9 mouse cellular contexts compared by ENCODE assay signal in the genomic region with DNA sequence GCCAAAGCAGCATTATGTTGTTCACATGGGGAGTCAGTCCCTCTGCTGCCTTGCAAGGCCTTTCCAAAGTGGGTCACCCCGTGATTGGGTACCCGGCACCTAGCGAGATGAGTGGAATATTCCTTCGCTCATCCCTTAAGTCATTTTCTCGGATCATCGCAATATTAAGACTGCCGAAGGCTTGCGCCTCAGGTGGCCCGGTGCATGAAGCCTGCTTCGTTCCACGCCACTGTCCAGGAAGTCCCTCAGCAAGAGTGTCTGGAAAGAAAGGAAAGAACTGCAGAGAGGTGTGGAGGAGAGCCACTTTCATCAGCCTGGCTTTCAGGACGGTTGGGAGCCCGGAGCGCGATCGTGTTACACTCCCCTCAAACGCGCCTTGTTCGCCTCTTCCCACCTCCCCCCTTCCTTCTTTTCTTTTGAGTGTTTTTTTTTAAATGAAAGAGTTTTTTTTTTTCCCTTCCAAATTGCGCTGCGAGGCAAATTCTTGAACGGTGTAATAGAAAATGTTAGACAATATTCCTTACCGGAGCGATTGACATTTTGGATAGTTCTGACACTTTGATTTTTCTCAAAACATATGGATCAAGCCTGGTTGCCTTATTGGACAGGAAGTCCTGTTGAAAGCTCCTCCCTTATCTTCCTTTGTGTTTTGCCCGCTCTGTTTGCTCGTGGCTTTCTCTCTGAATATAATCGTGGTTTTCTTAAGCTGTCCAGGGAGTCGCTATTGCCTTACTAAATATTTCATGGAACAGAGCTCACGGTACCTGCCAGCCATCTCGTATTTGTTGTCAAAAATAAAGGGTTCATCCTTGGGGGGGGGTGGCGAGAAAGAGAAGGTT.
DNase-seq lines count a peak whose midpoint lies in the region; ATAC-seq and TF ChIP-seq lines count a peak whose summit lies in the region.
"Had no signal": no experiment of that assay in that cellular context is flagged by ENCODE, and none has a peak within 500 bp of the region (broad histone marks: within the 10 kb centered on the region; RNA-seq: fewer than 3 reads in every experiment).

No protein-coding gene starts in this region.

- intact Hi-C loops in heart, postnatal 10 days (cut with DNase I) = loop anchor here (5.0 kb wide), 1 partner anchor 161 kb away; no protein-coding TSS in a partner anchor
- intact Hi-C loops in gastrocnemius, postnatal 14 days (cut with DNase I; ENCODE audit: low total_unique reads) = no loop called here

- no peak overlapping the region for H3K27ac ChIP-seq in kidney, embryonic 16.5 days (ENCODE audit: low read length)
- H3K27ac ChIP-seq in liver, postnatal 0 days (ENCODE audit: low read depth) = no peak overlapping the region

- ATAC-seq in kidney, embryonic 16.5 days (ENCODE audit: low FRiP score, low TSS enrichment) = peak; percentile 53; the same call in 1 of the 2 replicates
- ATAC-seq in liver, postnatal 0 days = no peak

- H3K27me3 ChIP-seq in kidney, embryonic 16.5 days (ENCODE audit: insufficient read depth, low read length) = peaks cover 24% of the 10 kb centered on the region
- H3K27me3 ChIP-seq in liver, postnatal 0 days (ENCODE audit: insufficient read depth, low read length) = 0 out of 2 replicates have a peak, but pooled peaks cover 5% of the 10 kb centered on the region

- 0 out of 2 replicates have a peak, but pooled peaks cover 1% of the 10 kb centered on the region for H3K9me3 ChIP-seq in kidney, embryonic 16.5 days (ENCODE audit: low read length)
- H3K9me3 ChIP-seq in liver, postnatal 0 days (ENCODE audit: low read length) = no peaks in the 10 kb centered on the region

- H3K4me2 ChIP-seq in kidney, embryonic 16.5 days (replicated peaks; ENCODE audit: low read depth, low read length) = peak overlapping the region; percentile 44
- H3K4me2 ChIP-seq in liver, postnatal 0 days (ENCODE audit: low read depth, low read length) = peak overlapping the region; percentile 65

- TF ChIP-seq EP300 in liver, postnatal 0 days (IDR thresholded peaks at IDR 0.05; ENCODE audit: low read depth) = no peak

- WGBS in kidney, embryonic 16.5 days = 6% methylated on average over 31 of the region's 31 CpGs
- 7% methylated on average over 31 of the region's 31 CpGs for WGBS in liver, postnatal 0 days (ENCODE audit: insufficient replicate concordance)

- H3K36me3 ChIP-seq in kidney, embryonic 16.5 days (ENCODE audit: insufficient read depth, low read length) = no peaks in the 10 kb centered on the region
- no peaks in the 10 kb centered on the region for H3K36me3 ChIP-seq in liver, postnatal 0 days (replicated peaks; ENCODE audit: insufficient read depth, low read length)
- H3K36me3 ChIP-seq: G1E had no signal

- H3K4me3 ChIP-seq in kidney, embryonic 16.5 days (ENCODE audit: low read length) = peak overlapping the region; percentile 34
- peak overlapping the region; percentile 26 for H3K4me3 ChIP-seq in liver, postnatal 0 days (ENCODE audit: low read depth, low read length)

- peak overlapping the region; percentile 36; the same call in 1 of the 2 replicates for H3K9ac ChIP-seq in kidney, embryonic 16.5 days (replicated peaks; ENCODE audit: low read length)
- H3K9ac ChIP-seq in liver, postnatal 0 days (replicated peaks) = no peak overlapping the region

- H3K4me1 ChIP-seq in kidney, embryonic 16.5 days (ENCODE audit: insufficient read depth, low read length) = peaks cover 19% of the 10 kb centered on the region
- peaks cover 5% of the 10 kb centered on the region; the same call in 1 of the 2 replicates for H3K4me1 ChIP-seq in liver, postnatal 0 days (ENCODE audit: insufficient read depth)

- no peak for TF ChIP-seq CTCF in liver, postnatal 0 days (IDR thresholded peaks at IDR 0.05; ENCODE audit: low read depth)

- no peak for DNase-seq in kidney, adult 11 months
- peak; percentile 8 to 33 for DNase-seq in cerebellum, postnatal 36 days
- peak; percentile 19 to 23 for DNase-seq in heart, postnatal 10 days
- DNase-seq in liver, postnatal 0 days = no peak
- no peak for DNase-seq in testis, postnatal 10 days (ENCODE audit: low spot score)
- DNase-seq in gastrocnemius, postnatal 14 days = no peak
- DNase-seq in thymus, postnatal 10 days (ENCODE audit: low spot score in 2 of 2) = no peak

Comparison
In these comparisons a context has a peak if more than half of its experiments do, and no peak if none do; other contexts are left out.
1. DNase-seq: peak in cerebellum, postnatal 36 days (2 of 2) and heart, postnatal 10 days (2 of 2); none in kidney, adult 11 months (single experiment), liver, postnatal 0 days (single experiment), testis, postnatal 10 days (single experiment), gastrocnemius, postnatal 14 days (single experiment) and thymus, postnatal 10 days (0 of 2).